Mouse (Mus musculus) thymus, adult 2 months (tissue): Measurements from ENCODE around the gene Tex48.

Source experiments
- CTCF ChIP-seq: fragments of 200-500 bp; IDR thresholded peaks from 2 replicates; pipeline ENCODE4 v1.5.1; 2012; ENCODE audit warnings: mild to moderate bottlenecking, control low read depth, low read length, moderate library complexity, borderline replicate concordance; ENCODE audit not compliant: control insufficient read depth, poor library complexity, insufficient read depth; ENCODE audit errors: extremely low read depth
- POLR2A ChIP-seq: fragments of 200-500 bp; IDR thresholded peaks from 2 replicates; pipeline ENCODE4 v1.6.1; 2012; ENCODE audit warnings: mild to moderate bottlenecking, low read length, control low read depth, moderate library complexity; ENCODE audit not compliant: control insufficient read depth, poor library complexity, insufficient read depth; ENCODE audit errors: extremely low read depth

DNA sequence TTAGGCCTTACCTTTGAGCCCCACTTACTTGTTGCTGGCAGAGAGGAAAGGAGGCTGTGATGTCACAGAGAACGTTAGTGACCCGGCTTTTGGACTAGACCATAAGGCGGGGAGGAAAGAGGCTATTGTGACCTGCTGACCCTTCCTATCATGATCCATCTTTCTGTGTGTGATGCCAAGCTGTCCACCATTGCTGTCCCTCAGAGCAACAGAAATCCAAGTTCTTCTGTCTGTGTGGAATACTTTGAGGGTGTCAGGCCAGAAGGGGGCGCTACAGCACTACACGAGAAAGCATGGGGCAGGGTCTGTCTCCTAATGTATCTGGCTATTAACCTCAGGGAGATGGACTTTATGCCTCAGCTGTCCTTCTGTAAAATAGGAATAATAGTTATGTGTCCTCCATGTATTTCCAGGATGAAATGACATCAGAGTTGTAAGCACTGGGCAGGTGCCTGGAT is at the start of gene Tex48:
- TF ChIP-seq CTCF (no peak), POLR2A (no peak)
